Mouse (Mus musculus) cerebellum, adult 2 months (tissue): ENCODE results near the gene Shc2.

Experiments used
- CTCF ChIP-seq: fragments of 200-500 bp; IDR thresholded peaks from 2 replicates; pipeline ENCODE4 v1.5.1; 2011; ENCODE audit warnings: low read depth, mild to moderate bottlenecking, control low read depth, low read length, moderate library complexity, borderline replicate concordance; ENCODE audit not compliant: insufficient read depth
- POLR2A ChIP-seq: fragments of 200-500 bp; IDR thresholded peaks from 2 replicates; pipeline ENCODE4 v1.6.1; 2011; ENCODE audit warnings: low read length, control low read depth, borderline replicate concordance; ENCODE audit not compliant: insufficient read depth

DNA sequence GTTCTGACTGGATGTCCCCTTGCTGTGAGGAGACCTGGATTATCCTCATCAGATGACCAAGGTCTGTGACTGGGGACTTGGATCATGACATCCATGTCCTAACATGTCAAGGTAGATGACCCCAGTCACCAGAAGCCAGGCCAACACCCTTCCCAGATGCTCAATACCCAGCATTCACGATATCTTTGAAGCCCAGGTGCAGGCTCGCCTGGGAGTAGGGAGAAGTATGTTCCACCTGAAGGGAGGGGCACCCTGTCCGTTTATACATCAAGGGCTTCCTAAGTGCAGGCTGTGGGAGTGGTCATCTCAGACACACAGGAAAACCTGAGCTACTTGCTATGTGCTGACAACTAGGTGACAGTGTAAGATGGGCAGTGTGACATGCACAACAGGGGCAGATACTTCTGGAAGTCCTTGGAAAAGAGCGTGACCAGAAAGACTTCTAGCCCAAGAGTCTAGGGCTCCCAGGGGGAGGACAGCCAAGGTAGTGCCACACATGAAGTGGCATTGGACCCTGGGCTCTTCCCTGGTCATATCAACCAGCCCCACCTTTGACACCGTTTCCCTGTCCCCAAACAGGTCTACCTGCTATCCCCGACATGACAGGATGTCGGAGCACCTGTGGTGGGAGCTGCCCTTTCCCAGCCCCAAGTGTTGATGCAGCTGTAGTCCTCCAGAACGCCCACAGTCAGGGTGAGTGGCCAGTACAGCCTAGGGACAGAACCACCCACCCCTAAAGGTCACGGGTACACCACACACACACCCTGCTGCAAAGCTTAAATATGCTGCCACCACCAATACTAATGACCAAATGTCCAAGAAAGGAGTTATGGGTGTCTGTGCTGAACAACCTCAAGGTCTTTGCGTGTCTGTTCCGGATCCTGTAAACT, 43.1 kb upstream of the Shc2 start:
- TF ChIP-seq POLR2A: no peak
- TF ChIP-seq CTCF: no peak
